Mouse (Mus musculus) cerebellum, adult 11 months (tissue): Measurements from ENCODE around the gene Tbrg4.

Source experiments
- DNase-seq: peaks from one replicate; pipeline ENCODE4 v3.0.0; 2022

The Tbrg4 gene

DNA sequence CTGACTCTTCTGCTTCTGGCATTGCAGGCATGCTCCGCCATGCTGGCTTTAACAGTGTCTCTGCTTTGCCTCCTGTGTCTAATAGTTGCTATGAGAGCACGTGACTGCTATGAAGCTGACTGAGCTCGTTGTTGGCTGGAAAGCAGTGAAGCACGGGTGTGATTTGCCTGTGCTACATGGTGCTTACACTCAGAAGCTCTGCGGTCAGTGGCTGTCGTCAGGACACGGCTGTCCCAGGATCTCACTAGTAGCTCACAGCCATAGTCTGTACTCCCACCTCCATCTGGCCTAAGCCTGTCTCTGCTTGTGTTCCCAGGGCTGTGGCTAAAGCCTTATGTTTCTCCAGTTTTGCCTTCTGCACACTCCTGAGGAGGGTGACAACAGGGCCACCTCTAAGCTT, 37.6 kb downstream of the Tbrg4 start:
- DNase-seq: no peak

GRCm38 (mm10) chr11:6587249-6587940, 38.5 kb downstream of the Tbrg4 start:
- DNase-seq: peak; percentile 75

- DNase-seq: no peak
Observed at GRCm38 (mm10) chr11:6586660-6587059, 39.2 kb downstream of the Tbrg4 start.

DNA sequence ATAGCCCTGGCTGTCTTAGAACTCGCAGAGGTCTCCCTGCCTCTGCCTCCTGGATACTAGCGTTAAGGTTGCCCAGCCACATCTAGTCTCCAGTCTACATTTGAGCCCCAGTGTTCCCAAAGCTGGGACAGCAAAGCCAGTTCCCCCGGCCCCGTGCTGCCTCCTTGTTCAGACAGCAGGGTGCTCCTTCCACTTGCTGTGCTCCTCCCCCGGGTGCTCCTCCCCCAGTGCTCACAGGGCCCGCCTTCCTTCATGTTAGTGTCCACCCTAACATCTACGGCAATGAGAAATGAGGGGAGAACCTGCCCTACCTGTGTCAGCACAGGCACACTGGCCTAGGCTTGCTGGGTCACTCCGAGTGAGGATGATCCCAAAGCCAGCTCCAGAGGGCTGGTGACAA, 40.1 kb downstream of the Tbrg4 start:
- DNase-seq: no peak

DNA sequence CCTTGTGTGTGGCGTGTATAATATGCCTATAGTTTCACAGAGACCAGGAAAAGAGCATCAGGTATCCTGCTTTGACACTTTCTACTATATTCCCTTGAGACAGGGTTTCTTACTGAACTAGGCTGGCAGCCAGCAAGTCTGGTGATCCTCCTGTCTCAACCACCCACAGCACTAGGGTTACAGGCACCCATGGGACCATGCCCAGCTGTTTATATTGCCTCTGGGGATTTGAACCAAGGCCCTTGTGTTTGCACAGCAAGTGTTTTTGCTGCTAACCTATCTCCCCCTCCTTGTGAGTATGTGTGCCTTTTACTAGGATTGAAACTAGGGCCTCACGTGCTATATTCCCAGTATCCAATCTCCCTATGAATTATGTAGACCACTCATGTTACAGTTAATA, 44.3 kb downstream of the Tbrg4 start:
- no peak for DNase-seq

GRCm38 (mm10) chr11:6580065-6580750, 45.7 kb downstream of the Tbrg4 start:
- DNase-seq: no peak

DNA sequence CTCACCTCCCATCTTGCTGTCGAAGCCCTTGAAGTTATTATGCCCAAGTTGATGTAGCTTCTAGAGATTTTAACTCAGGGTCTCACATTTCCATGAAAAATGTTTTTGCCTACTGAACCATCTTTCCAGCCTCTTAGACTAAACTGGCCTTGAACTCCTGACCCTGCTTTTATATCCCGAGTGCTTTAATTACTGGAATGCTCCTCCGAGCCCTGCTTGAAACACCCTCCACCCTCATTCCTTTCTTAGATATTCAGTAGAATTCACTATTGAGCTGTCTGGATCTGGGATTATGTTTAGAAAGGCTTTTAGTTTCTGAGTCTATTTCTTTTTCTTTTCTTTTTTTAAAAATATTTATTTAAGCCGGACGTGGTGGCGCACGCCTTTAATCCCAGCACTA, 46.5 kb downstream of the Tbrg4 start:
- DNase-seq: no peak

DNA sequence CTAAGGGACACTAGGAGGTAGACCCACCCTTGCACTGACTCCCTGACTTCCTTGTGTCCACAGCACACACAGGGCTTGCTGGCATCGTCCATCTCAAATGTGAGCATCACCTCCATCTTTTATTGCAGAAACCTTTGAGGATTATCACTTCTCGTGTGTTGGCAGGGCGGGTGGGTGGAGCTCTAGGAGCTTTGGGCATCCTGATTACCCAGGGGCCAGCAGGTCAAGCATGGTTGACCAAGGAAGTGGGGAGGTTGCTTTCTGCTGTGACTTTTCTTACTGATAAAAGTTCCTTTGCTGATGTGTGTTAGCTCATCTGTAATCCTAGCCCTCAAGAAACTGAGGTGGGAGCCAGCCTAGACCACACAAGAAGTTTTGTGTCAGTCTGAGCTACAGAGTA, 49.7 kb downstream of the Tbrg4 start:
- DNase-seq: no peak

- DNase-seq: no peak
Observed at GRCm38 (mm10) chr11:6569410-6569777, 56.5 kb downstream of the Tbrg4 start.

DNA sequence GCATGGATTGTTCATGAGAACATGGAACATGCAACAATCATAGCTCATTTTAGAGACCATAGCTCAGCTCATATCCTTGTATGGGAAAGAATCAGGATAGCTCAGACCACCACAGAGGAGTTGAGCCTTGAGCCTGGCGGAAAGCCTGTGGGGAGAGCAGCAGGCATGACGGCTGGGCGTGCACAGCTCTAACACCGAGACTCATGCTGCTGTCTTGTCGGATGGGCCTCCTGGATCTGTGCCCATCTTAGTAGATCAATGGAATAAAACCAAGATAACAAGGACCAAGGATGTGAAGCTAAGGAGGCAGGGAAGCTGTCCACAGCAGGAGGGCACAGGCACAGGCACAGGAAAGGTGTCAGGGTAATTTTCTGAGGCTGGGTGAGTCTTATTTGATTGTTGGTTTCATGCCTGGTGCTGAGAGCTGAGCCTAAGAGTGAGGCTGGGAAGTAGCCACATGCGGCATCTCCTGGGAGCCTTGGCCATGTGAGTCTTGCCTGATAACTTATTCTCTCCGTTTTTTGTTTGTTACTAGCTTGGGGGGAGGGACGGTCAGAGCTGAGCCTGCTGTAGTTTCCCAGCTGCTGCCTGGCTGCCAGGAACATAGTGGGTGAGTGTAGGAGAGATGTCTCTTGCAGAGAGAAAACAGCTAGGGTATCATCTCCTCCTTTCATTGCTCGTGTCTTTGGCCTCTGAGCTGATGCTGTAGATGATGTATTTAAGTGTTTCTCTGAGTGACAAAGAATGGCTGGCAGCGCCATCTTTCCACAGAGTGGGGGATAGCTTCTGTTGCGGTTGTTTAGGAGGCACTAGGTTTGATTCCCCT, 57.1 kb downstream of the Tbrg4 start:
- DNase-seq: no peak

GRCm38 (mm10) chr11:6567951-6568350, 57.9 kb downstream of the Tbrg4 start:
- DNase-seq: no peak

GRCm38 (mm10) chr11:6566496-6566895, 59.4 kb downstream of the Tbrg4 start:
- no peak for DNase-seq
